Mouse (Mus musculus) CH12.LX (cell line): Measurements from ENCODE around the gene Synj2. TPM values are rescaled to one million over a fixed set of nuclear protein-coding genes. Genes with fewer than 3 reads are reported as not detected.

ENCODE experiments used
- DNase-seq: peaks from one replicate; pipeline ENCODE4 v3.0.0-alpha.2; 2013; ENCODE audit errors: extremely low read depth
- H3K27ac ChIP-seq: 2 replicates; pipeline ENCODE4 v1.5.1; 2012; ENCODE audit warnings: low read depth, mild to moderate bottlenecking, control low read depth, moderate library complexity; ENCODE audit not compliant: insufficient read depth
- H3K27me3 ChIP-seq: replicated peaks from 2 replicates; pipeline ENCODE3; 2012; ENCODE audit warnings: inconsistent platforms
- H3K36me3 ChIP-seq, 2 experiments: replicated peaks in 1 of 2; 2 replicates each; pipeline versions ENCODE3 to v1.6.1; 2012; ENCODE audit warnings: inconsistent platforms in 1 of 2, low read length in 1 of 2, mild to moderate bottlenecking in 1 of 2, mixed read lengths in 1 of 2, moderate library complexity in 1 of 2; ENCODE audit not compliant: control insufficient read depth in 1 of 2, insufficient read depth in 1 of 2
- H3K4me1 ChIP-seq, 2 experiments: 2 replicates each; pipeline ENCODE4 v1.6.1; 2012; ENCODE audit warnings: inconsistent platforms in 1 of 2, moderate library complexity in 1 of 2; ENCODE audit not compliant: insufficient read depth in 2 of 2, control insufficient read depth in 1 of 2
- H3K4me2 ChIP-seq: 2 replicates; pipeline ENCODE4 v1.6.1; 2012; ENCODE audit warnings: low read depth, mild to moderate bottlenecking, control low read depth; ENCODE audit not compliant: poor library complexity, insufficient read depth, severe bottlenecking
- H3K4me3 ChIP-seq, 3 experiments: fragments of 150-350 bp in 1 of 3; sonication (generic) in 1 of 3; replicated peaks in 1 of 3; 2 replicates each; pipeline versions ENCODE3 to v1.5.1; 2011 to 2012; ENCODE audit warnings: low read depth in 2 of 3, low read length in 2 of 3, mild to moderate bottlenecking in 2 of 3, moderate library complexity in 2 of 3, control low read depth in 1 of 3, improper control_type of control experiment in 1 of 3, inconsistent platforms in 1 of 3, mixed read lengths in 1 of 3; ENCODE audit not compliant: poor library complexity in 1 of 3
- H3K79me2 ChIP-seq: replicated peaks from 2 replicates; pipeline ENCODE4 v1.6.1; 2012; ENCODE audit warnings: mild to moderate bottlenecking, moderate library complexity; ENCODE audit not compliant: control insufficient read depth, poor library complexity, insufficient read depth, severe bottlenecking; ENCODE audit errors: extremely low read depth
- H3K9ac ChIP-seq: 2 replicates; pipeline ENCODE4 v1.6.1; 2012; ENCODE audit warnings: low read depth, mild to moderate bottlenecking, control low read depth, moderate library complexity; ENCODE audit not compliant: insufficient read depth
- H3K9me3 ChIP-seq: replicated peaks from 2 replicates; pipeline ENCODE3; 2012; ENCODE audit warnings: low read length, inconsistent platforms, mixed read lengths
- BHLHE40 ChIP-seq: IDR thresholded peaks from 2 replicates; pipeline ENCODE4 v1.6.1; 2011; ENCODE audit warnings: mild to moderate bottlenecking, low read depth, low read length, improper control_type of control experiment
- CHD1 ChIP-seq: IDR thresholded peaks from 2 replicates; pipeline ENCODE4 v1.6.1; 2012; ENCODE audit warnings: low read depth, low read length, improper control_type of control experiment, inconsistent platforms
- ELF1 ChIP-seq: IDR thresholded peaks from 2 replicates; pipeline ENCODE4 v1.6.1; 2014; ENCODE audit warnings: low read depth, mild to moderate bottlenecking, inconsistent platforms, low read length, improper control_type of control experiment
- ETS1 ChIP-seq: conservative IDR thresholded peaks from 2 replicates; pipeline ENCODE4 v1.6.1; 2012; ENCODE audit warnings: low read depth, mild to moderate bottlenecking, inconsistent platforms, low read length, improper control_type of control experiment, moderate library complexity
- HCFC1 ChIP-seq: IDR thresholded peaks from 2 replicates; pipeline ENCODE4 v1.6.1; 2012; ENCODE audit warnings: low read depth, mild to moderate bottlenecking, inconsistent platforms, low read length, improper control_type of control experiment
- IRF4 ChIP-seq: IDR thresholded peaks from 2 replicates; pipeline ENCODE4 v1.6.1; 2014; ENCODE audit warnings: low read depth, mild to moderate bottlenecking, inconsistent platforms, low read length, improper control_type of control experiment
- JUN ChIP-seq: IDR thresholded peaks from 2 replicates; pipeline ENCODE4 v1.6.1; 2011; ENCODE audit warnings: low read depth, mild to moderate bottlenecking, low read length, improper control_type of control experiment, moderate library complexity; ENCODE audit not compliant: insufficient read depth
- JUND ChIP-seq: conservative IDR thresholded peaks from 2 replicates; pipeline ENCODE4 v1.6.1; 2011; ENCODE audit warnings: low read depth, low read length, improper control_type of control experiment
- KAT2A ChIP-seq: IDR thresholded peaks from 2 replicates; pipeline ENCODE4 v1.6.1; 2012; ENCODE audit warnings: low read length, improper control_type of control experiment, inconsistent platforms; ENCODE audit not compliant: insufficient replicate concordance
- MAFK ChIP-seq: IDR thresholded peaks from 2 replicates; pipeline ENCODE4 v1.6.1; 2011; ENCODE audit warnings: low read length, improper control_type of control experiment; ENCODE audit not compliant: insufficient replicate concordance
- MAX ChIP-seq: IDR thresholded peaks from 2 replicates; pipeline ENCODE4 v1.6.1; 2011; ENCODE audit warnings: low read length, improper control_type of control experiment
- MEF2A ChIP-seq: IDR thresholded peaks from 2 replicates; pipeline ENCODE4 v1.6.1; 2014; ENCODE audit warnings: low read depth, mild to moderate bottlenecking, inconsistent platforms, low read length, improper control_type of control experiment, borderline replicate concordance
- MYC ChIP-seq: IDR thresholded peaks from 2 replicates; pipeline ENCODE4 v1.6.1; 2011; ENCODE audit warnings: low read depth, mild to moderate bottlenecking, improper control_type of control experiment, low read length
- NELFE ChIP-seq: IDR thresholded peaks from 2 replicates; pipeline ENCODE4 v1.6.1; 2011; ENCODE audit warnings: low read depth, low read length, improper control_type of control experiment
- PAX5 ChIP-seq: IDR thresholded peaks from 2 replicates; pipeline ENCODE4 v1.6.1; 2012; ENCODE audit warnings: low read length, inconsistent platforms, mixed read lengths
- POLR2A ChIP-seq: IDR thresholded peaks from 2 replicates; pipeline ENCODE4 v1.6.1; 2011; ENCODE audit warnings: low read depth, mild to moderate bottlenecking, improper control_type of control experiment, low read length
- POLR2AphosphoS2 ChIP-seq: IDR thresholded peaks from 2 replicates; pipeline ENCODE4 v1.6.1; 2011; ENCODE audit warnings: low read depth, low read length, improper control_type of control experiment
- RAD21 ChIP-seq: IDR thresholded peaks from 2 replicates; pipeline ENCODE4 v1.6.1; 2011; ENCODE audit warnings: low read depth, mild to moderate bottlenecking, low read length, improper control_type of control experiment, moderate library complexity
- SMC3 ChIP-seq: IDR thresholded peaks from 2 replicates; pipeline ENCODE4 v1.6.1; 2011; ENCODE audit warnings: low read depth, low read length, improper control_type of control experiment
- TCF12 ChIP-seq: IDR thresholded peaks from 2 replicates; pipeline ENCODE4 v1.6.1; 2014; ENCODE audit warnings: low read depth, mild to moderate bottlenecking, inconsistent platforms, low read length, improper control_type of control experiment
- UBTF ChIP-seq: IDR thresholded peaks from 2 replicates; pipeline ENCODE4 v1.6.1; 2012; ENCODE audit warnings: low read depth, mild to moderate bottlenecking, inconsistent platforms, low read length, improper control_type of control experiment, moderate library complexity
- USF1 ChIP-seq: IDR thresholded peaks from 2 replicates; pipeline ENCODE4 v1.6.1; 2014; ENCODE audit warnings: low read depth, mild to moderate bottlenecking, inconsistent platforms, low read length, improper control_type of control experiment
- ZKSCAN1 ChIP-seq: IDR thresholded peaks from 2 replicates; pipeline ENCODE4 v1.6.1; 2012; ENCODE audit warnings: low read depth, inconsistent platforms, low read length, improper control_type of control experiment, borderline replicate concordance
- ZMIZ1 ChIP-seq: IDR thresholded peaks from 2 replicates; pipeline ENCODE4 v1.6.1; 2012; ENCODE audit warnings: low read depth, mild to moderate bottlenecking, inconsistent platforms, low read length, improper control_type of control experiment
- ZNF384 ChIP-seq: IDR thresholded peaks from 2 replicates; pipeline ENCODE4 v1.6.1; 2012; ENCODE audit warnings: low read depth, low read length, improper control_type of control experiment, inconsistent platforms
- dilution Hi-C: fragments of 300-500 bp; cut with MboI; formaldehyde crosslinking; loops from 2 replicates; pipeline ENCODE4 v1.14.3; 2020; ENCODE audit warnings: low sequenced_read_pairs; ENCODE audit not compliant: extremely low pct_unique_long_range_greater_than_20kb, extremely low pct_ligation_motif_present
- in situ Hi-C: fragments of 300-500 bp; cut with MboI; formaldehyde crosslinking; loops from 3 replicates; pipeline ENCODE4 v1.14.3; 2019; ENCODE audit warnings: low sequenced_read_pairs, low pct_ligation_motif_present, low pct_unique_long_range_greater_than_20kb, mixed read lengths
- polyA plus RNA-seq: library from polyadenylated mRNA; unstranded; fragments of >175 nt; gene quantifications from 2 replicates; pipeline ENCODE4 v1.2.1, GENCODE M21; 2012; ENCODE audit warnings: low read depth; ENCODE audit not compliant: insufficient read length
- total RNA-seq, 2 experiments: library from RNA; depleted of rRNA; stranded (reverse); fragments of 300-350 nt in 1 of 2; fragments of >200 nt in 1 of 2; gene quantifications; 2 replicates each; pipeline ENCODE4 v1.2.3; 2012 to 2014

The Synj2 gene
- total and polyA plus RNA-seq, 3 experiments, result 5.3 to 10.9 (median 6.8) TPM

DNA sequence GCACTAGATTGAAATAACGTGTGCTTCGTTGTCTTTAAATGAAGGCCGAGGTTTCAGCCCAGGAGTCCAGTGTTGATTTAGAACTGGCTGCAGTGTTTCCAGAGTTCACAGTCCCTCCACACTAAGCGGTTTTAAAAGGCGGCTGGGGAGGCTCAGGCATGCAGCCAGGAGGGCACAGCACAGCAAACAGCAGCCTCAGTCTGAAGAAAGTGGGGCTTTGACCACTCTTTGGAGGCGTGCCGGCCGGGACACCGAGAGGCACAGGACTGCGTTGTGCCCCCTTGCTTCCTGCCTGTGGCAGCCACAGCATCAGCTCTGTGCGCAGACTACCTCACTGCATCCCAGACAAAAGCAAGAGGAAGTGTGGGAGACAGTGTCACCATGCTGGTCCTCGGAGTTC, 29.5 kb upstream of the Synj2 start:
- dilution Hi-C loops (no loop called here), in situ Hi-C loops (loop anchor here (25.0 kb wide), 1 partner anchor 474 kb away; the partner anchor contains the start of gene Tmem242)
- peaks cover 2% of the 10 kb centered on the region for H3K9me3 ChIP-seq
- peaks cover 2 to 13% of the 10 kb centered on the region in 2 experiments; a peak in 2 of 4 replicates for H3K4me1 ChIP-seq
- H3K79me2 ChIP-seq, result no peaks in the 10 kb centered on the region
- no peak overlapping the region for H3K9ac ChIP-seq
- H3K27ac ChIP-seq, result no peak overlapping the region
- TF ChIP-seq BHLHE40, result no peak
- TF ChIP-seq MEF2A, result no peak
- TF ChIP-seq SMC3, result no peak
- TF ChIP-seq ELF1, result no peak
- no peak for TF ChIP-seq MAX
- no peak for TF ChIP-seq ZNF384
- no peak for TF ChIP-seq RAD21
- TF ChIP-seq POLR2A, result no peak
- no peak for TF ChIP-seq ZKSCAN1
- TF ChIP-seq KAT2A, result no peak
- no peak for TF ChIP-seq JUN
- TF ChIP-seq IRF4, result no peak
- no peak for TF ChIP-seq CHD1
- TF ChIP-seq PAX5, result no peak
- no peak overlapping the region for H3K4me3 ChIP-seq
- no peak for DNase-seq
- no peak overlapping the region for H3K4me2 ChIP-seq
- H3K36me3 ChIP-seq, result peaks cover 23 to 78% of the 10 kb centered on the region in 2 experiments
- H3K27me3 ChIP-seq, result no peaks in the 10 kb centered on the region

DNA sequence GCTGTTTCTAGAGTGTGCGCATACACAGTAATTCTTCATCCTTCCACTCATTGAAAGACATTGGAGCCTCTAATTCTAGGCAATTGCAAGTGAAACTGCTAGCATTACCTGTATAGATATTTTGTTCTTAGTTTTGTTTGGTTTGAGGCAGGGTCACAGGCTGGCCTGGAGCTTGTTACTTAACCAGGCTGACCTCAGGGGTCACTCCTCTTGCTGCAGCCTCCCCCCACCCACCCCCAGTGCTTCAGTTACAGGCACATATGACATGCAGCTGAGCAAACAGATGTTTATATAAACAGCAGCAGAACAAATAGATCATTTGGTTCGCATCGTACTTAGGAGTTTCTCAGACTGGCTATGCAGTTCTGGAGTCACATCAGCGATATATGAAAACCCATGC, 28.3 kb upstream of the Synj2 start:
- no peaks in the 10 kb centered on the region for H3K27me3 ChIP-seq
- TF ChIP-seq ZMIZ1, result no peak
- no peak for TF ChIP-seq ZKSCAN1
- no peak for TF ChIP-seq ETS1
- no peak for TF ChIP-seq JUND
- no peak for TF ChIP-seq CHD1
- no peak for TF ChIP-seq NELFE
- no peak for TF ChIP-seq BHLHE40
- no peak for TF ChIP-seq UBTF
- TF ChIP-seq USF1, result no peak
- no peak for TF ChIP-seq KAT2A
- TF ChIP-seq TCF12, result no peak
- no peak for TF ChIP-seq PAX5
- TF ChIP-seq POLR2AphosphoS2, result no peak
- TF ChIP-seq ELF1, result no peak
- no peak for TF ChIP-seq SMC3
- TF ChIP-seq MYC, result no peak
- no peak for TF ChIP-seq HCFC1
- no peak for TF ChIP-seq MAFK
- TF ChIP-seq, all 38 proteins: peak for 0
- peaks cover 2 to 13% of the 10 kb centered on the region in 2 experiments; a peak in 2 of 4 replicates for H3K4me1 ChIP-seq
- H3K4me3 ChIP-seq, result no peak overlapping the region
- H3K79me2 ChIP-seq, result no peaks in the 10 kb centered on the region
- H3K27ac ChIP-seq, result no peak overlapping the region
- no peak overlapping the region for H3K9ac ChIP-seq
- dilution Hi-C loops, result no loop called here
- no peak overlapping the region for H3K4me2 ChIP-seq
- in situ Hi-C loops, result loop anchor here (25.0 kb wide), 1 partner anchor 475 kb away; the partner anchor contains the start of gene Tmem242
- DNase-seq, result no peak
- peaks cover 21 to 76% of the 10 kb centered on the region in 2 experiments for H3K36me3 ChIP-seq
- H3K9me3 ChIP-seq, result peaks cover 2% of the 10 kb centered on the region
